Mouse (Mus musculus) kidney, adult 8-10 months (tissue): ENCODE measurements around the gene 1700001C19Rik.

ENCODE experiments used
- DNase-seq, 2 experiments: peaks; one replicate each; pipeline ENCODE4 v3.0.0; 2022

Gene 1700001C19Rik

DNA sequence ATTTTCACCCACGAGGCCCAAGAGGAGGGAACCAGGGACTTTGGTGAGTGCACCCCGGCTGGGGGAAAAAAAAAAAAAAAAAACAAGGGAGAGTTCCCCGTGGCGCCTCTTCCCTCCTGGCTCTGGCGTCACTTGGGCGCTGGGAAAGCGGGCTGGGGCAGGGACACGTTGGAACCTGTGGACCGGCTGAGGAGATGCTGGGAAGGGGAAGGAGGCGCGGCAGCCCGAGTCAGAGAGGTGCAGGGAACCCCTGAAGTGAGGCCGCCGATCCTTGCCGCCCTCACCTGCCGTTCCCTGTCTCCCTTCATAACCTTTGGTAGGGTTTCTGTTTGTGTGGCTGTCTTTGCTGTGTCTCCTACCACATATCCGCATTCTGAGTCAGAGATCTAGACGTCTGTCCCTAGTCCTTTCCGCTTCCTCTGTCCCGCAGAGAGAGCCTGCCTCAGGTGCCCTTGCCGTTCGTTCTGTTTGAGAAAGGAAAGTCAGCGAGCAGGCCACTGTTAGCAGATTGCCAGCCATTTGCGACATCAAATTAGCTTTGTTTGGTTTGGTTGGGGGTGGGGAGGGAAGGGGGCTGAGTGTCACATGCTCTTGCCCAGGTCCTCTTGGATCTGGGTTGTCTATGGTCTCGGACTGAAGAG lies at the start of gene 1700001C19Rik:
Gene 1700001C19Rik, minus strand, starts transcription at position 470 of the 641 bp plus-strand sequence.
- DNase-seq, result no peak

DNA sequence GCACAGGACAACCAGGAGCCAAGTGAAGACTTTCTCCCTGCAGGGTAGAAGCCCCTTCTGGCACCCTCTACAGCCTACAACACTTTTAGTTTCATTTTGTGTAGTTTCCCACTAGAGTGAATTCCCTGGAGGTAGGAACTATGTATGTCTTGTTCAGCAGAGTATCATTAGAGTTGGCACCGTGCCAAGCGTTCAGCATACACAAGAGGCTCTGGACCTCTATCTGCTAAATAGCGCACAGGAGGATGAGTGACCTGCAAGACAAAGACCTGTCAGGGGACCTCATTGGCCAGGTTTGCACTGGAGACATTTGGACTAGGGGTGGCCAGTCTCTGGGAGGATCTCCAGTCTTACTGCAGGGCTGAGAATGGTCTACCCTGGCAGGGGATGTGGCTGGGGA lies 48.6 kb upstream of the 1700001C19Rik start:
- no peak for DNase-seq

DNA sequence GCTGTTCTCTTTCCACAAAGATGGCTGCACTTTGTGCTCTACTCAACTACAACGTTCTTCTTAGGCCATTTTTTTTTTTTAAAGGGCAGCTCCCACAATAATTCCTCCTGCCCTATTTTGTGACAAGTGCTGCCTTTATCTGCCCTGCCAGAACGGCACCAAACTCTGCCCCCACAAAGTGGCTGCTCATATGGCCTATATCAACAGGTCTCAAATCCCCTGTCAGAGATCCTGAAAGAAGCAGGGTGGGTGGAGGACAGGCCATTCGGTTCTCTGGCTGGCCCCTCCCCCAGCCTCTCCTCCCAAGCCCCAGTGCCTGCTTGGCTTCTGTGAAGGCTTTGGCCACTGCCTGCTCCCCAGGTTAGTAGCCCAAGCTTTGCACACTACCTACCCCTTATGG lies 47.8 kb upstream of the 1700001C19Rik start:
- no peak for DNase-seq

DNA sequence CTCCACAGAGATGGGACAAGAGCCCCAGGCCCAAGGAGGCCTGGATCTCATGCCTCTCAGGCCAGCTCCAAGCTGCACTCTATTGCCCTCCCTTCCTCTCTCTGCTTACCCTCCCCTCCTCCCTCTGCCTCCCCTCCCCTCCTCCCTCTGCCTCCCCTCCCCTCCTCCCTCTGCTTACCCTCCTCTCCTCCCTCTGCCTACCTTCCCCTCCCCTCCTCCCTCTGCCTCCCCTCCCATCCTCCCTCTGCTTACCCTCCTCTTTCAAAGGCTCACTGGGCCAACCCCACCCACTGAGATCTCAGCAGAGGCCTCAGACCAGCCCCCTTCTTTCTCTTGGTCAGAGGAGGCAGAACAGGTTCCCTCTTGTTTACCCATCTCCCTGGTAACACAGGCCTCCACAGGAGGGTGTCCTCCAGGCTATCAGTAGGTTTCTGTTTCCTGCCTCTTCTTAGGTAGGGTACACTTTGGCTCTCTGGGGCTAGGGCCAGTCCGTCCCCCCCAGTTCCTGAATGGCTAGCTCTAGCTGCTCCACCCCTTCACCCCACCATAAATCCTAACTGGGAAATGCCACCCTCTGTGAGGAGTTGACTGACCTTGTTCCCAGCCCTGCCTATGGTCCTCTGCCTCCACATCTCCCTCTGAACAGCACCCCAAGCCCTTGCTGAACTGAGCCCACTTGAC lies 47.2 kb upstream of the 1700001C19Rik start:
- peak; percentile 49 to 85 for DNase-seq

DNA sequence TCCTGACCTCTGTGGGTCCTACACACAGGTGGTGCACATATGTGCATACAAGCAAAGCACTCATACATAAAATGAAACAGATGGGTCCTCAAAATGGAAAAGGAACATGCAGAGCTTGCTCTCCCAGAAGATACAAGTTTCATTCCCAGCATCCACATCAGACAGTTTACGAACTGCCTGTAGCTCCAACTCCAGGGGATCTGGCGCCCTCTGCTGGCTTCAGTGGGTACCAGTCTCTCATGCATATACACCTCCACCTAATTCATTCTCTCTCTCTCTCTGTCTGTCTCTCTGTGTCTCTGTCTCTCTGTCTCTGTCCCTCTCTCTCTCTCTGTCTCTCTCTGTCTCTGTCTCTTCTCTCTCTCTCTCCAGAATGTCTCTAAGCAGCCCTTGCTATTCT lies 45.2 kb upstream of the 1700001C19Rik start:
- DNase-seq, result peak; percentile 59 to 79

- DNase-seq, result no peak
Measured at GRCm38 (mm10) chr17:47479887-47480286, 42.7 kb upstream of the 1700001C19Rik start.

GRCm38 (mm10) chr17:47475714-47476113 lies 38.5 kb upstream of the 1700001C19Rik start:
- no peak for DNase-seq

DNA sequence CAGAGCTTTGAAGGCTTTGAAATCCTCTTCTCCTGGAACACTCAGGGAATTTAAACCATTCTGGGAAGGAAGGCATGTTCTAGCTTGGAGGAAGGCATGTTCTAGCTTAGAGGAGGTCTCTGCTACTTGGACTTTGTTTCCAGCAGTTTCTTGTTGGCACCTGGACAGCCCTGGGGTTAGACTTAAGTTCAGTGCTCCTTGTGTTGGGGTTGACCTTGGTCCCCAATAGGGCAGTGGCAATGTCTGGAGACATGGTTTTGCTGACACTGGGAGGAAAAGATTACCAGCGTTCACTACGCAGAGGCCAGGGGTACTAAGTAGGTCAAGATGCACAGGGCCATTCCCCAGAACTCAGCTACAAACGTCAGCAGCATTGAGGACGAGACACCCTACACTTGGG lies 38.0 kb upstream of the 1700001C19Rik start:
- peak; percentile 61 to 77 for DNase-seq

GRCm38 (mm10) chr17:47474250-47474649 lies 37.1 kb upstream of the 1700001C19Rik start:
- no peak for DNase-seq

DNA sequence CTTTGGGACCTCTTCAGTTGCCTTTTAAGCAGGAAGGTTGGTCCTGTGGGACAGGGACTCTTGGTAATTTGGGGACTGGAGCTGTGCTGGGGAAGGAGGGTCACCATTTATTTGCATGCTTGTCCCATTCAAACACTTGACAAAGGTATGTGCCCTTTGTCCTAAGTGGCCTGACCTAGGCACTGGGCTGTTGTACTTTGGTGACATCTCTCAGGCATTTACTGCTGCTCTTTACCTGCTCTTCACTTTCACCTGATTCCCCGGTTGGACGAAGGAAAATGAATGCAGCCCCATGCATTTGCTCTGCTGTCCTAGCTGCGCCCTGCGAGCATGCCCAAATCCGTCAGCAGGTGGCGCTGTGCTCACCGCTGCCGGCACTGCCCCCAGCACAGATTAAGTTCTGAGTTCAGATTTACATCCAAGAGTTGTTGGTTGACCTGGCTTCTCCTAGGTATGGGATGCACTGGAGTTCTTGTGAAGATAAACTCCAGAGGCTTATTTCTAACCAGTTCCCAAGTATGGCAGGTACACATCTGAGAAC lies 36.3 kb upstream of the 1700001C19Rik start:
- DNase-seq, result peak in 1 of 2 experiments; percentile 46

DNA sequence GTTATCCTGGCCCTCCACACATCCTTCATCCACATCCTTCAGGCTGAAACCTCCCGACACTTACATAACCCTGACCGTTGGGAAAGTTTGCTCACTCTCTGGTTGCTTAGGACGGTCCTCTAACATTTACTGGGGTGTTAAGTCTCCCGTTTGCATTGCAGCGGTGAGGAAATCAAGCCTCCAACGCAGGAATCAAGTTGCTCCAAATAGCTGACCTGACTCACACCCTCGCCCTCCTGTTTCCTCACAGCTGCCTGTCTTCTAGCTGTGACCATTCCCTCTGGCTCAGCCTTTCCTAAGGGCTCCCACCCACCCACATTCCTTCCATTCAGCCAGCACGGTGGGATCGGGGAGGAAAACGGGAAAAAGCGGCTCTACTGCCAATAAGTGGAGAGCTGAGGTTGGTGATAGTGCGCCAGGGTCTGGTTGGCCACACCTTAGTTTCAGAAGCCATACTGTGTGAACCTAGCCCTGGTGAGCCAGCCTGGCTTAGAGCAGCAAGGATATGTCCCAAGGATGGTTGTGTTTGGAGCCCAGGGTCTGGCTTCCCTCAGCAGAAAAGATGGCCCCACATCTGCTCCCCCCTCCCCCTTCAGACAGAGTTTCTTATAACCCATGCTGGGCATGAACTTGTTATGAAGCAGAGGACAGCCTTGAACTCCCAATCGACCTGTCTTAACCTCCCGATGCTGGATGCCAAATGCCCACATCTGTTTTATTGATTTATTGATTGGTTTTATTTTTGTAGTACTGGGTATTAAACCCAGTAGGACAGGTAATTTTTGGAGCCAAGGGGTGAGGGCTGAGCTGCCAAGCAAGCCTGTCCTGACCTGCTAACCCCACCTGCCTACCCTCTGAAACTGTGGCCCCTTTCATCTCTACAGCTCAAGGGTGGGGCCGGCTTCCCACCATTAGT lies 35.5 kb upstream of the 1700001C19Rik start:
- no peak for DNase-seq

- DNase-seq, result no peak
Measured at GRCm38 (mm10) chr17:47470686-47471085, 33.5 kb upstream of the 1700001C19Rik start.

DNA sequence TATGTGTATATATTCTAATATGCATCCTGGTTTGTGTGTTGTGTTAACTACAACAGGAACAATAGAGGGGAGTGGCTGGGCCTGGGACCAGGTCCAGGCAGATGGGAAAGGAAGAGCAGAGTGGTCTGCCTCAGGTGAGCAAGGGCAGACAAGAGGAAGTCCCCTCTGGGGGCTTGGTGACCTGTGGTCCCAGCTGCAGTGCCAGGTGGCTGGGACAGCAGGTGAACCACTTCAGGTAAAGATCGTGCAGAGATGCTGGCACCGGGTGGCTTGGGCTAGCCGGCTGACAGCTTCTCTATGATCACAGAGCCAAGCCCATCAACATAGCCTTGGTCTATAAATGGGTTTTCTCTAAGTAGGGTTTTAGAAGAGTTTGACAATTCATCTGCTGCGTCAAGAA lies 32.9 kb upstream of the 1700001C19Rik start:
- DNase-seq, result no peak

DNA sequence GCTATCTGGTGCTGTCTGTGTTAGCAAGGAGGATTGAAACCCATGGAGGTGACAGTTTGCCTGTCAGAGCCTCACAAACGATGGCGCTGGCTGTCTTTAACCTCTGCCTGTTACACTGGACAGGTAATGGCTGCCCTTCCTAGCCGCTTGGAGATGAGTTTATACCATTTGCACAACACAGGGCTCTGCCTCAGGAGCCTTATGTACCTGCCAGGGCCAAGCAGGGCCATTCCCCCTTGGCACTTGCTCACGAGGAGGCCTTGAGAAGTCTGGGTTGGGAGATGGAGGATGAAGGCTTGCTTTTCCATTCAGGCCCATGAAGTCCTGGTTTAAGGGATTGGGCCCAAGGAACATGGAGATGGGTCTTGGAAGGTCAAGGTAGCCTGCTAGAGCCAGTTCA lies 32.5 kb upstream of the 1700001C19Rik start:
- no peak for DNase-seq

GRCm38 (mm10) chr17:47468466-47468865 lies 31.3 kb upstream of the 1700001C19Rik start:
- no peak for DNase-seq

- DNase-seq, result no peak
Measured at GRCm38 (mm10) chr17:47468063-47468462, 30.9 kb upstream of the 1700001C19Rik start.

DNA sequence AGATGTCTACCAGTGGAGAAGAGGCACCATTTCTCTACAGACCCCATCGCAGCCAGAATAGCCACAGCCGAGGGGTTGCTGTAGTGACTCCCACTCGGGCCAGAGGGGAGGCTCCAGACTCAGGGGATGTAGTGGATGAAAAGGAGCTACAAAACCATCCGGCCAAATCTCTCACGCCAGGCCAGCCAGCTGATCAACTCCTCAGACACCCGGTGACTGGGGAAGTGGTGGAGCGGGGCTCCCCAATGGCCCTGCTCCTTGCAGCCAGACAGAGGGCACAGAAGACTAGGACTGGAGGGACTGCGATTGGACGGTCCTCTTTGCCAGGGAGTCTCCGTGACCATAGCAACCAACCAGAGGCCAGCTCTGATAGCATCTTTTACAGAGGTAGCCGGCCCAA lies 30.5 kb upstream of the 1700001C19Rik start:
- no peak for DNase-seq

DNA sequence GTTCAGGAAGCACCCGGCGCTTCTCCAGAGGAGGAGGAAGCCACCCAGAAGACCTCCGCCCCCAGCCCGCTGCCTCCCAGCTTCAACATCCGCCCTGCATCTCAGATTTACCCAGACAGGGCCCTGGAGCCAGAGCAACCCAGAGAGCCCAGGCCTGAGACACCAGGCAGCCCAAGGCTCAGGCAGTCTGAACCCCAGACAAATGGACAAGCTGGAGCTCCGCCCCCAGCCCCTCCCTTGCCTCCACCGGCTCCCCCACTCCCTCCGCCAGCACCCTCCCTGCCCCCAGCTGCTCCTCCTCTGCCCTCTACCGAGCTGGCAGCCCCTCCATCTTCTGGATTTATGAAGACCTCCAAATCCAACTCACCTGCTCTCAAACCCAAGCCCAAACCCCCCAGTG lies 29.1 kb upstream of the 1700001C19Rik start:
- no peak for DNase-seq

DNA sequence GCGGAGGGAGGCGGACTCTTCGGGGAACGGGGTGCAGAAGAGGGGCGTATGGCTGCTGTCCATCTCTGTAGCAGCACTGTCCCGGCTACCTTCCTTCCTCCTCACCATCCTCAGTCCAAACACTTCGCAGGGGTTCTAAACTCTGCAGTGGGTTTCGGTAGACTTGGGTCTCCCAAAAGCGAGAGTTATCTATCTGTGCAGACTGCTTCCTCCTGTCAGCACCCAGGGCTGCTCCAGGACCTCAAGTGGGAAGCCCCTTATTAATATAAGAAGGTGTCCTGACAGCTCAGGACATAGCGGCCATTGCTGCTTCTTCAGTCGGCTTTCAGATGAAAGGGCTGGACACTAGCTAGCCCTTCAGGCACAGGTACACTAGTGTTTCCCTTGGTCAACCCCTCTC lies 27.8 kb upstream of the 1700001C19Rik start:
- DNase-seq, result no peak

GRCm38 (mm10) chr17:47464248-47464965 lies 27.2 kb upstream of the 1700001C19Rik start:
- no peak for DNase-seq

GRCm38 (mm10) chr17:47462728-47463388 lies 25.7 kb upstream of the 1700001C19Rik start:
- no peak for DNase-seq

DNA sequence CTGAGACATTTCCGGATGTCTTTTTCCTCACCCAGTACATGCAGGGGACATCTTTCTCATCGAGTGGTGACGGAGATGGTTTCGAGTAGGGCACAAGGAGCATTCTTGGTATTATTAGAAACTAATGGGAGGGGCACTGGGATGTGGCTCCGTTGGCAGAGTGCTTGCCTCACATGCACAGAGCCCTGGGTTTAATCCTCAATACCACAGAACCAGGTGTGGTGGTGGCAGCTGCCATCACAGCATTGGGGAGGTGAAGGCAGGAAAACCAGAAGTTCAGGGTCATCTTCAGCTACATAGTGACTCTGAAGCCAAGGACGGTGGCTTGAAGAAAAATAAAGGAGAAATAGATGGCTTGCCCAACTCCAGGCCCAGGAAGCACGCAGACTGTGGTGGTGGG lies 25.0 kb upstream of the 1700001C19Rik start:
- no peak for DNase-seq
